Mouse (Mus musculus): ENCODE data around the gene Hmga2. TPM values are rescaled to one million over a fixed set of nuclear protein-coding genes. Genes with fewer than 3 reads are reported as not detected.
A peak's percentile ranks its signal among the peaks of the same experiment; 100 is the strongest.

Gene Hmga2
- polyA plus RNA-seq, 1 experiment from 2014 or later, result 2.8 TPM

DNA sequence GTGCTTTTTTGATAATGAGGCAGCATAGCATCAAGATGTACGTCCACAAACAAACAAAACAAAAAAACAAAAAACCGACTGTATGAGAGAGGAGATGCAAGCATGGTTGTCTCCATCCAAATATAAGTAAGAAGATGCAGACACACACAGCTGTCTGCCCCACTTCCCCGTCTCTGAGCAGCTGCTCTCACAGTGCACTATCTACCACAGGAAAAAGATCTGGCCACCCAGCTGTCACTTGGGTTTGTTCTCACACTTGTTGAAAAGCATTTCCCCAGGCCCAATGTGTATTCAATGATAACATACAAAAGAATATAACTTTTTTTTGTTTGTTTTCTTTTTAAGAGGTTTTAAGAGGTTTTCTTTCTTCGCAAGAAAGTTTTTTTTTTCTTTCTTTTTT, 65.3 kb downstream of the Hmga2 start:
- Histone ChIP-seq H3K27me3 (no peaks in the 10 kb centered on the region), H3K4me2 (no peak overlapping the region), H3K9ac (no peak overlapping the region), H3K4me3 (no peak overlapping the region), H3K9me3 (replicated peaks) (no peaks in the 10 kb centered on the region), H3K27ac (no peak overlapping the region), H3K36me3 (no peaks in the 10 kb centered on the region), H3K4me1 (replicated peaks) (0 out of 2 replicates have a peak, but pooled peaks cover 5% of the 10 kb centered on the region)
- WGBS, result 62% methylated on average over 4 of the region's 4 CpGs
- ATAC-seq (replicated peaks; ENCODE audit: insufficient number of reproducible peaks, insufficient read depth, low FRiP score, low read depth), result no peak

DNA sequence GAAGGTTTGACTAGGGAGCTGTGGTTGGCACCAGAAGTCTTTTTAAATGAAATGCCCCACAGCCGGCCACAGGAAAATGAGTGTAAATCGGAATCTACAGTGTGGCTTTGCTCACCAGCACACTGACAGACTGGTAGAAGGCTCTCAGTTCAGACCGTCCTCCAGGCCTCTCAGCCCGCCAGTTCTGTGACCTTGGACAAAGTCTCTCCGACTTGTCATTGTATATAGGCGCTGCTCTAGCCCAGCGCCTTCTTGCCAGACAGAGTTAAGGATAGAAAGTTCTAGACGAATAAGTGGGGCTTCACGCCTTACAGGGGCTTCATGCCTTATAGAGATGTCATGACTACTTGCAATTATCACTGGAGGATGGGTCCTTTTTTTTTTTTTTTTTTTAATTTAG, 67.1 kb downstream of the Hmga2 start:
- Histone ChIP-seq H3K27ac (no peak overlapping the region), H3K27me3 (no peaks in the 10 kb centered on the region), H3K9ac (no peak overlapping the region), H3K4me2 (no peak overlapping the region), H3K4me1 (replicated peaks) (0 out of 2 replicates have a peak, but pooled peaks cover 5% of the 10 kb centered on the region), H3K4me3 (no peak overlapping the region), H3K36me3 (no peaks in the 10 kb centered on the region), H3K9me3 (replicated peaks) (no peaks in the 10 kb centered on the region)
- 51% methylated on average over 9 of the region's 9 CpGs for whole genome bisulfite sequencing
- no peak for ATAC-seq (replicated peaks; ENCODE audit: insufficient number of reproducible peaks, insufficient read depth, low FRiP score, low read depth)

DNA sequence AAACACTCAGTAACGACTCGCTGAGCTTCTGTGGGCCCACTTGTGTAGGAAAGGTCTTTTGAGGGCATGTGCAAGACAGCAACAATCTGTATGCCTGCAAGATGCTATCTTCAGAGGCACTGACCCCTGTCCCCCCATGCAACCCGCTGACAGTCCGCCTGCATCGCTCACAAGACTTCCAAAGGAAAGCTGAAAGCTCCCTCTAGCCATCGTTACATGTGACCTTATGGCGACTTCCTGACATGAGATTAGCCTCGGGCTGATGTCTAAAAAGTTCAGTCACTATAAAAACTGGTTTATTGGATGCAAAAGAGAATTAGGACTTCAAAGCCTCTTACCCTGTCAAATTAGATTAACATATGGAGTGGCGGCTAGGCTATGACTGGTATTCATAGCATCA, 69.0 kb downstream of the Hmga2 start:
- peaks cover 10% of the 10 kb centered on the region for H3K4me1 ChIP-seq (replicated peaks)
- no peak overlapping the region for H3K9ac ChIP-seq
- no peak overlapping the region for H3K4me2 ChIP-seq
- no peaks in the 10 kb centered on the region for H3K36me3 ChIP-seq
- H3K27ac ChIP-seq, result no peak overlapping the region
- no peak for ATAC-seq (replicated peaks; ENCODE audit: insufficient number of reproducible peaks, insufficient read depth, low FRiP score, low read depth)
- 46% methylated on average over 9 of the region's 9 CpGs for WGBS
- no peak overlapping the region for H3K4me3 ChIP-seq
- H3K27me3 ChIP-seq, result no peaks in the 10 kb centered on the region
- no peaks in the 10 kb centered on the region for H3K9me3 ChIP-seq (replicated peaks)

- H3K9me3 ChIP-seq (replicated peaks), result no peaks in the 10 kb centered on the region
- H3K36me3 ChIP-seq, result no peaks in the 10 kb centered on the region
- no peak overlapping the region for H3K9ac ChIP-seq
- H3K4me3 ChIP-seq, result no peak overlapping the region
- ATAC-seq (replicated peaks; ENCODE audit: insufficient number of reproducible peaks, insufficient read depth, low FRiP score, low read depth), result no peak
- H3K4me1 ChIP-seq (replicated peaks), result peaks cover 13% of the 10 kb centered on the region
- no peaks in the 10 kb centered on the region for H3K27me3 ChIP-seq
- H3K4me2 ChIP-seq, result no peak overlapping the region
- no peak overlapping the region for H3K27ac ChIP-seq
- 83% methylated on average over 9 of the region's 9 CpGs for WGBS
These were observed 70.2 kb downstream of the Hmga2 start for GRCm38 (mm10) chr10:120406038-120406437.

DNA sequence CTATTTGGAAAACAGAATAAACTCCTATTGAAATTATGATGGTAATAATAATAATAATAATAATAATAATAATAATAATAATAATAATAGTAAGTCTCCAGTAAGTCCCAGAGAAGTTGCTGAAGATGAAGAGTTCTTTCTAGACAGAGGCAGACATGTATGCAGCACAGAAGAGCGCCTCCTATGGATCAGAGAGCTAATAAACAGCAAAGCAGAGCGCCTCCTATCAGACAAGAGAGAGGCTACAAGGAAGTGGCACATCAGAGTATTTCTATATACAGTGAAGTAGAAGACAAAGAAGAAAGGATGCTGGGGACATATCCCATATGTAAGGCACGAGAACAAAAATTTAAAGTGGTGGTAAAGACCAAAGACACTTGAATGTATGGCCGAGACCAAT, 70.9 kb downstream of the Hmga2 start:
- Histone ChIP-seq H3K9ac (no peak overlapping the region), H3K4me1 (replicated peaks) (peaks cover 15% of the 10 kb centered on the region), H3K9me3 (replicated peaks) (no peaks in the 10 kb centered on the region), H3K36me3 (no peaks in the 10 kb centered on the region), H3K4me2 (no peak overlapping the region), H3K27me3 (no peaks in the 10 kb centered on the region), H3K4me3 (no peak overlapping the region), H3K27ac (no peak overlapping the region)
- ATAC-seq (replicated peaks; ENCODE audit: insufficient number of reproducible peaks, insufficient read depth, low FRiP score, low read depth), result no peak
- WGBS, result 89% methylated on average over 4 of the region's 4 CpGs

GRCm38 (mm10) chr10:120402966-120403365, 73.3 kb downstream of the Hmga2 start:
- H3K4me2 ChIP-seq, result no peak overlapping the region
- no peaks in the 10 kb centered on the region for H3K9me3 ChIP-seq (replicated peaks)
- H3K27me3 ChIP-seq, result no peaks in the 10 kb centered on the region
- no peak overlapping the region for H3K9ac ChIP-seq
- H3K27ac ChIP-seq, result no peak overlapping the region
- H3K36me3 ChIP-seq, result no peaks in the 10 kb centered on the region
- 0 out of 2 replicates have a peak, but pooled peaks have one; percentile 55 for ATAC-seq (replicated peaks; ENCODE audit: insufficient number of reproducible peaks, insufficient read depth, low FRiP score, low read depth)
- 43% methylated on average over 5 of the region's 5 CpGs for WGBS
- no peak overlapping the region for H3K4me3 ChIP-seq
- H3K4me1 ChIP-seq (replicated peaks), result peaks cover 25% of the 10 kb centered on the region

- H3K36me3 ChIP-seq, result no peaks in the 10 kb centered on the region
- H3K9me3 ChIP-seq (replicated peaks), result no peaks in the 10 kb centered on the region
- no peak overlapping the region for H3K4me2 ChIP-seq
- WGBS, result 43% methylated on average over 8 of the region's 8 CpGs
- no peak for ATAC-seq (replicated peaks; ENCODE audit: insufficient number of reproducible peaks, insufficient read depth, low FRiP score, low read depth)
- no peak overlapping the region for H3K4me3 ChIP-seq
- H3K27ac ChIP-seq, result no peak overlapping the region
- H3K9ac ChIP-seq, result no peak overlapping the region
- H3K4me1 ChIP-seq (replicated peaks), result peaks cover 25% of the 10 kb centered on the region
- H3K27me3 ChIP-seq, result no peaks in the 10 kb centered on the region
These were observed 74.5 kb downstream of the Hmga2 start for GRCm38 (mm10) chr10:120401787-120402186.

- Histone ChIP-seq H3K9me3 (replicated peaks) (no peaks in the 10 kb centered on the region), H3K4me2 (no peak overlapping the region), H3K27me3 (no peaks in the 10 kb centered on the region), H3K36me3 (no peaks in the 10 kb centered on the region), H3K4me1 (replicated peaks) (peaks cover 25% of the 10 kb centered on the region), H3K27ac (peak overlapping the region; percentile 20; the same call in 1 of the 2 replicates), H3K4me3 (no peak overlapping the region), H3K9ac (no peak overlapping the region)
- ATAC-seq (replicated peaks; ENCODE audit: insufficient number of reproducible peaks, insufficient read depth, low FRiP score, low read depth), result no peak
- 55% methylated on average over 9 of the region's 9 CpGs for WGBS
These were observed 76.3 kb downstream of the Hmga2 start for GRCm38 (mm10) chr10:120399846-120400510.

- no peak overlapping the region for H3K27ac ChIP-seq
- no peak overlapping the region for H3K4me2 ChIP-seq
- ATAC-seq (replicated peaks; ENCODE audit: insufficient number of reproducible peaks, insufficient read depth, low FRiP score, low read depth), result no peak
- H3K4me3 ChIP-seq, result no peak overlapping the region
- no peak overlapping the region for H3K9ac ChIP-seq
- H3K4me1 ChIP-seq (replicated peaks), result peaks cover 25% of the 10 kb centered on the region
- H3K36me3 ChIP-seq, result no peaks in the 10 kb centered on the region
- 46% methylated on average over 6 of the region's 6 CpGs for WGBS
- no peaks in the 10 kb centered on the region for H3K9me3 ChIP-seq (replicated peaks)
- H3K27me3 ChIP-seq, result no peaks in the 10 kb centered on the region
These were observed 77.5 kb downstream of the Hmga2 start for GRCm38 (mm10) chr10:120398745-120399144.

GRCm38 (mm10) chr10:120397211-120397631, 79.0 kb downstream of the Hmga2 start:
- H3K9me3 ChIP-seq (replicated peaks), result no peaks in the 10 kb centered on the region
- H3K27ac ChIP-seq, result no peak overlapping the region
- H3K4me1 ChIP-seq (replicated peaks), result peaks cover 21% of the 10 kb centered on the region
- no peak for ATAC-seq (replicated peaks; ENCODE audit: insufficient number of reproducible peaks, insufficient read depth, low FRiP score, low read depth)
- H3K4me3 ChIP-seq, result no peak overlapping the region
- H3K27me3 ChIP-seq, result no peaks in the 10 kb centered on the region
- no peaks in the 10 kb centered on the region for H3K36me3 ChIP-seq
- no peak overlapping the region for H3K9ac ChIP-seq
- WGBS, result 77% methylated on average over 17 of the region's 17 CpGs
- H3K4me2 ChIP-seq, result no peak overlapping the region

DNA sequence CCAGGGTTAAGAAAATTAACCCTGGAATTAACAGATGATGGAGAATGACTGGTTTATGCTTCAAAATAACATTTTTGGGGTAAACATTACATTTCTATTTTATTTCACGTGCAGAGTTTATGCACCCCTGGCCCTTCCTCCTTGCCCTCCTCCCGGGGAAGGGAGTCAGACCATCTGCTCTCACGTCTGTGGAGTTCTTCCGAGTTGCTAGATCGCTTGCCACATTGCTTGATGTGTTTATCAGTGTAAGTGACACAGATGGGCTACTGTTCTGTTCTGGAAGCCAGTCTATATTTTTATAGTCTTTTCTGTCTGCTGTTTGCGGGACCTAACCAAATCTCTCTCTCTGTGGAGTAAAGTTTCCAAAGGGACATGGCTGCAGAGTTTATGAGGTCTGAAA, 80.7 kb downstream of the Hmga2 start:
- H3K9me3 ChIP-seq (replicated peaks), result no peaks in the 10 kb centered on the region
- no peak overlapping the region for H3K4me2 ChIP-seq
- H3K9ac ChIP-seq, result no peak overlapping the region
- no peak overlapping the region for H3K4me3 ChIP-seq
- peaks cover 14% of the 10 kb centered on the region for H3K4me1 ChIP-seq (replicated peaks)
- H3K36me3 ChIP-seq, result no peaks in the 10 kb centered on the region
- H3K27ac ChIP-seq, result no peak overlapping the region
- WGBS, result 62% methylated on average over 6 of the region's 6 CpGs
- no peak for ATAC-seq (replicated peaks; ENCODE audit: insufficient number of reproducible peaks, insufficient read depth, low FRiP score, low read depth)
- H3K27me3 ChIP-seq, result no peaks in the 10 kb centered on the region

DNA sequence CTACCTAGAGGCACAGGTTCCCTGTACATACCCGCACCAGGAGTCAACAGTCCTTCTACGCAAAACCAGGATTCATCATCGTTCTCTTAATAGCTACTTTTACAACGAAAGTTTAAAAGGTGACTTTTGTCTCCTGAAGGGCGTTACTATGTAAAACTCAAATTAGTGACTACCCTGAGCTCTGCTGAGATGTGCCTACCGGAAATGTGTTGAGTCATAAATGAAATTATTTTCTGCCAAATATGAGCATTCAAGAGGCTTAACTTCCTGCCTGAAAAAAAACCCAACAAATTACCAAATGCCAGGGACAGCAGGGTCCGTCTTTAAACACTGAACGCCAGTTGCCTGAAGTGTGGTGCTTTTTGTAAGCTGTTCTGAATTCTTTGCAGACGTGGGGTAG, 81.5 kb downstream of the Hmga2 start:
- Histone ChIP-seq H3K4me1 (replicated peaks) (peaks cover 8% of the 10 kb centered on the region), H3K9ac (no peak overlapping the region), H3K36me3 (no peaks in the 10 kb centered on the region), H3K27ac (no peak overlapping the region), H3K4me2 (no peak overlapping the region), H3K9me3 (replicated peaks) (no peaks in the 10 kb centered on the region), H3K27me3 (no peaks in the 10 kb centered on the region), H3K4me3 (no peak overlapping the region)
- no peak for ATAC-seq (replicated peaks; ENCODE audit: insufficient number of reproducible peaks, insufficient read depth, low FRiP score, low read depth)
- 81% methylated on average over 9 of the region's 9 CpGs for WGBS

All from heart, embryonic 15.5 days (tissue).